Mouse (Mus musculus) hindbrain, embryonic 13.5 days (tissue): ENCODE results near the gene Gale. TPM values are rescaled to one million over a fixed set of nuclear protein-coding genes. Genes with fewer than 3 reads are reported as not detected.

Experiments used
- ATAC-seq: fragments of 200-750 bp; cut with Nextera tagmentation; 2 replicates; pipeline ENCODE4 v1.8.0; 2017; ENCODE audit warnings: moderate TSS enrichment; ENCODE audit not compliant: low FRiP score
- H3K27ac ChIP-seq: fragments of 300-500 bp; sonication (generic); 2 replicates; pipeline ENCODE4 v1.5.1; 2015; ENCODE audit warnings: inconsistent platforms, mild to moderate bottlenecking, moderate library complexity
- H3K27me3 ChIP-seq: fragments of 300-500 bp; sonication (generic); 2 replicates; pipeline ENCODE4 v1.6.1; 2015; ENCODE audit warnings: mild to moderate bottlenecking, inconsistent platforms
- H3K36me3 ChIP-seq: fragments of 300-500 bp; sonication (generic); 2 replicates; pipeline ENCODE4 v1.6.1; 2015; ENCODE audit warnings: mild to moderate bottlenecking, inconsistent platforms
- H3K4me1 ChIP-seq: fragments of 300-500 bp; sonication (generic); replicated peaks from 2 replicates; pipeline ENCODE4 v1.6.1; 2015; ENCODE audit warnings: inconsistent platforms
- H3K4me2 ChIP-seq: fragments of 300-500 bp; sonication (generic); 2 replicates; pipeline ENCODE4 v1.6.1; 2015; ENCODE audit warnings: inconsistent platforms, mild to moderate bottlenecking, moderate library complexity
- H3K4me3 ChIP-seq: fragments of 300-500 bp; sonication (generic); 2 replicates; pipeline ENCODE4 v1.5.1; 2015; ENCODE audit warnings: mild to moderate bottlenecking, inconsistent platforms
- H3K9ac ChIP-seq: fragments of 300-500 bp; sonication (generic); 2 replicates; pipeline ENCODE4 v1.6.1; 2015; ENCODE audit warnings: mild to moderate bottlenecking, inconsistent platforms
- H3K9me3 ChIP-seq: fragments of 300-500 bp; sonication (generic); 2 replicates; pipeline ENCODE4 v1.6.1; 2016; ENCODE audit warnings: inconsistent platforms
- WGBS: fragments of 180-500 bp; shearing (Covaris S2); methylation state at CpG from one replicate; pipeline ENCODE4 v1.1.7; 2015; 5-methylcytosine and 5-hydroxymethylcytosine counted together
- polyA plus RNA-seq: library from polyadenylated mRNA; unstranded; fragments of >200 nt; fragmentation: Nextera tagmentation; extraction: Ambion mirVana; gene quantifications from 2 replicates; pipeline ENCODE4 v1.2.1, GENCODE M21; 2015

Gene Gale
- 39.5 and 41.2 TPM in 2 replicates for polyA plus RNA-seq

DNA sequence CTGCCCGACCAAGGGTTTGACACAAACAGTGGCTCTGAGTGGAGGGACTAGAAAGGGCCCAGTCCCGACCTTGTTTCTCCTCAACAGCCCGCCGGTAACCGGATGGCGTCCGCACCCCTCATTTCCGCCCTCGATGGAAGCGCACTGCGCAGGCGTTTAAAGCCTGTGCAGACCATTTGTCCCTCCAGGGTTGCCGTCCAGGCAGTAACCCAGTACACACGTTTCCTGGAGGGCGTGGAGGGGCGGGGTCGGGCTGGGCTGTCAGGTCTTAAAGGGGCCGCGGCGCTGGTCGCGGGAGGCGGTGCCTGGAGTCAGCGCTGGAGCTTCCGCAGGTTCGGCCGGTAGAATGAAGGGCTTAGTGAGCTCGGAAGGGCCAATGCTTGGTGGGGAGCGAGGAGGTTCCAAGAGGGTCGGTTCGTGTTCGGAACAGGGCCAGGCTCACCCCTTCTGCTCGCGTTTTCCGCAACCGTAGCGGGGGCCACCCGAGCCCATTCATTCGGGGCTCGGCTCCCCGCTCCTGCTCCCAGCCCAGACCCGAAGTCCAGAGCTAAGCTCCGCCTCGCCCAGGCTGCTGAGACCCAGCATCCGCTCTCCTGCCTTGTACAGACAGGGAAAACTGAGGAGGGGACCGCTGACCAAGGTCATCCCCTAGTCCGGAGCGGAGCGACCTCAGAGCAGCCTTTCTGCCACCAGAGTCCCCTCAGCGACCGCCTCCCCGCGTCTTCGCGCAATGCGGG lies at the start of gene Gale:
Gale (plus strand) TSS at position 271 of the 737 bp plus-strand sequence.
- Histone ChIP-seq H3K27me3 (no peaks in the 10 kb centered on the region), H3K4me3 (peak within 1 kb of the TSS; percentile 85), H3K4me1 (peaks cover 23% of the 10 kb centered on the region), H3K9ac (peak within 1 kb of the TSS; percentile 95), H3K9me3 (no peaks in the 10 kb centered on the region), H3K27ac (peak within 1 kb of the TSS; percentile 94), H3K36me3 (peaks cover 60% of the 10 kb centered on the region), H3K4me2 (peak within 1 kb of the TSS; percentile 95)
- under 1% methylated on average over 54 of the region's 56 CpGs for WGBS
- peak; percentile 94 for ATAC-seq

DNA sequence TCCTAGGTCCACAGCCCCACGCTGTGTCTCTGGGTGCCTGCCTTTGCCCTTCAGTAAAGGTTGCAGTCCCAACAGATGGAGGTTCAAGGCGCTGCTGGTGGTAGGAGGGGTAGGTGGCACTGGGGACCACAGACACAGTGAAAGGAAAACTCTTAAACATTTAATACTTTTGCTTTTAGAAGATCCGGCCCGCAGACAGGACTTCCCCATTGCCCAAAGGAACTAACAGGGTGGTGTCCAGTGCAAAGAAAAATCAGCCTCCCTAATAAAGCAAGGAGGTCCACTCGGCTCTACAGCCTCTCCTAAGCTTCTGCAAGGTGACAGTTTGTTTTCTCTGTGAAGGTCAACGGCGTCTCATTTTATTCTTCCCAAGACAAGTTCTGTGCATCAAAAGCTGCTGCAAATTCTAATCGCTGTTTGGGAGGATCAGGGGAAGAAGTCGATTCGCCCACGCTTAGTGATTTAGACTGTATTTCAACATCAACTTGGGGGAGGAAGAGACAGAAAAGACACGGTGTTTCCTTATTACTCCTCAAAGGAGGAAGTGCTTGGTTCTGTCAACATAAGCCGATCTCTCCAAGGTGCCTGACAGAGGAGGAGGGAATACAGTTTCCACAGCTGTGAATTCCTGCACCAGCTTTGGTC lies 44.8 kb upstream of the Gale start:
- H3K9me3 ChIP-seq = no peaks in the 10 kb centered on the region
- H3K9ac ChIP-seq = no peak overlapping the region
- no peak overlapping the region for H3K27ac ChIP-seq
- H3K4me1 ChIP-seq = peaks cover 21% of the 10 kb centered on the region
- H3K4me2 ChIP-seq = no peak overlapping the region
- H3K27me3 ChIP-seq = no peaks in the 10 kb centered on the region
- no peak for ATAC-seq
- 90% methylated on average over 13 of the region's 13 CpGs for WGBS
- H3K36me3 ChIP-seq = peaks cover 7% of the 10 kb centered on the region; the same call in 1 of the 2 replicates
- H3K4me3 ChIP-seq = no peak overlapping the region

DNA sequence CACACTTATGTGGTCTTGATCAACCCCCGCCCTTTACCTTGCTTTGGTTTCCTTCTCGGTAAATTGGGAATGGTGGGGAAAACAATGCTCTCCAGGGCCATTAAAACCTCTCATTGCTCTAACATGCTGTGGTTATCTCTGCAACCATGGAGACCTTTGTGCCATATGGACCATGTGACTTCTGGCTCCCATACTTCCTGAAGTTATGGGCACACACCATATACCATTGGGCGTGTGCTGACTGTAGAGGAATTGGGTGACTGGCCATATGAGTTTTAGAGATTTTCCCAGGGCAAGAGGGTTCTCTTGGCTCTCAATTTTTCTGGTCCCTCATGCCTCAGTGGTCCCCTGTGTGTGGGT lies 44.3 kb upstream of the Gale start:
- Histone ChIP-seq H3K36me3 (peaks cover 11% of the 10 kb centered on the region; the same call in 1 of the 2 replicates), H3K9me3 (no peaks in the 10 kb centered on the region), H3K4me3 (no peak overlapping the region), H3K4me2 (no peak overlapping the region), H3K27ac (no peak overlapping the region), H3K4me1 (peaks cover 21% of the 10 kb centered on the region), H3K27me3 (no peaks in the 10 kb centered on the region), H3K9ac (no peak overlapping the region)
- no peak for ATAC-seq
- over 99% methylated on average over 3 of the region's 3 CpGs for WGBS

- H3K27ac ChIP-seq = peak within 1 kb of the TSS; percentile 90
- H3K9me3 ChIP-seq = no peaks in the 10 kb centered on the region
- peaks cover 20% of the 10 kb centered on the region for H3K36me3 ChIP-seq
- H3K9ac ChIP-seq = peak within 1 kb of the TSS; percentile 90
- H3K4me1 ChIP-seq = peaks cover 21% of the 10 kb centered on the region
- ATAC-seq = peak; percentile 96
- no peaks in the 10 kb centered on the region for H3K27me3 ChIP-seq
- 2% methylated on average over 60 of the region's 60 CpGs for WGBS
- peak within 1 kb of the TSS; percentile 77 for H3K4me3 ChIP-seq
- H3K4me2 ChIP-seq = peak within 1 kb of the TSS; percentile 87
Measured at GRCm38 (mm10) chr4:135920304-135921241, 43.0 kb upstream of the Gale start, which contains the start of gene Fuca1. TSS of gene Fuca1 (plus strand) at chr4:135920735.

- Histone ChIP-seq H3K27ac (peak overlapping the region; percentile 90), H3K27me3 (no peaks in the 10 kb centered on the region), H3K4me1 (peaks cover 21% of the 10 kb centered on the region), H3K9ac (peak overlapping the region; percentile 90), H3K4me3 (peak overlapping the region; percentile 77), H3K4me2 (peak overlapping the region; percentile 87), H3K36me3 (peaks cover 27% of the 10 kb centered on the region), H3K9me3 (no peaks in the 10 kb centered on the region)
- 7% methylated on average over 26 of the region's 26 CpGs for WGBS
- ATAC-seq = 0 out of 2 replicates have a peak, but pooled peaks have one; percentile 30
Measured at GRCm38 (mm10) chr4:135921257-135922120, 42.0 kb upstream of the Gale start.

- Histone ChIP-seq H3K4me1 (peaks cover 21% of the 10 kb centered on the region), H3K27ac (no peak overlapping the region), H3K4me2 (peak overlapping the region; percentile 87), H3K27me3 (no peaks in the 10 kb centered on the region), H3K9ac (peak overlapping the region; percentile 90; the same call in 1 of the 2 replicates), H3K36me3 (peaks cover 33% of the 10 kb centered on the region), H3K9me3 (no peaks in the 10 kb centered on the region), H3K4me3 (peak overlapping the region; percentile 77)
- no peak for ATAC-seq
- 89% methylated on average over 1 of the region's 1 CpGs for WGBS
Measured at GRCm38 (mm10) chr4:135922190-135922589, 41.3 kb upstream of the Gale start.

DNA sequence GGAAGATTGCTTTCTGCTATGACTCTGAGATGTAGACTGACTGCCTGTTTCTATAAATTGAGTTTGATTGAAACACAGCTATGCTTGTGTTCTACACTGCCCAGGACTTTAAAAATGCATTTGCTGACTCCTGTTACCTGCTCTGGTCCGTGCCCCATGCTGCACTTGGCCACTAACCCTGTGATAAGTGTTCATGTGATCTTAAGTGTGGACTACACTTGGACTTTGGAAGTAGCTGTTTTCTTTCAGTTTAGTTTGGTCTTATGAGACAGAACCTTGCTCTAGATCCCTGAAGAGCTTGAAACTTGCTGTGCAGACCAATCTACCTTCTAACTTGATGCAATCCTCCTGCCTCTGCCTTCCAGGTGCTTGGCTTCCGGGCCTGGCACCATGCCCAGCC lies 39.1 kb upstream of the Gale start:
- H3K4me2 ChIP-seq = no peak overlapping the region
- H3K36me3 ChIP-seq = peaks cover 33% of the 10 kb centered on the region
- no peak overlapping the region for H3K4me3 ChIP-seq
- no peak for ATAC-seq
- 94% methylated on average over 2 of the region's 2 CpGs for WGBS
- H3K27me3 ChIP-seq = no peaks in the 10 kb centered on the region
- H3K4me1 ChIP-seq = peaks cover 21% of the 10 kb centered on the region
- no peak overlapping the region for H3K27ac ChIP-seq
- H3K9ac ChIP-seq = no peak overlapping the region
- H3K9me3 ChIP-seq = no peaks in the 10 kb centered on the region

DNA sequence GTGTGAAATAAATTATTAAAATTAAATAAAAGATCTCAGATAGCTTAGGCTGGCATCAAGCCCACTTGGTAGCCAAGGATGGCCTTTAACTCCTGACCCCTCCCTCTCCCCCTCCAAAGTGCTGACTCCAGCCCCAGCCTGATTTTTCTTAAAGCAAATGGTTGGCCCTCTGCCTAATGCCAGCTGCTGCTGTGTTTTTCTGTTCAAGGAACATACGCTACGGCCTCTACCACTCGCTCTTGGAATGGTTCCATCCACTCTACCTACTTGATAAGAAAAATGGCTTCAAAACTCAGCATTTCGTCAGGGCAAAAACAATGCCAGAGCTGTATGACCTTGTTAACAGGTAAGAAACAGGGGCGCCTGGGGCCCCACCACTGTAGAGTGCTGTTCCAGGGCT lies 38.2 kb upstream of the Gale start:
- Histone ChIP-seq H3K4me2 (no peak overlapping the region), H3K4me1 (peaks cover 21% of the 10 kb centered on the region), H3K9ac (no peak overlapping the region), H3K9me3 (no peaks in the 10 kb centered on the region), H3K36me3 (peaks cover 35% of the 10 kb centered on the region), H3K4me3 (no peak overlapping the region), H3K27me3 (no peaks in the 10 kb centered on the region), H3K27ac (no peak overlapping the region)
- ATAC-seq = no peak
- 89% methylated on average over 5 of the region's 5 CpGs for WGBS

GRCm38 (mm10) chr4:135926195-135926808 lies 37.2 kb upstream of the Gale start:
- no peak for ATAC-seq
- Histone ChIP-seq H3K4me3 (no peak overlapping the region), H3K4me2 (no peak overlapping the region), H3K9ac (no peak overlapping the region), H3K4me1 (peaks cover 20% of the 10 kb centered on the region), H3K36me3 (peaks cover 44% of the 10 kb centered on the region), H3K9me3 (no peaks in the 10 kb centered on the region), H3K27me3 (no peaks in the 10 kb centered on the region), H3K27ac (no peak overlapping the region)
- 90% methylated on average over 10 of the region's 10 CpGs for WGBS

DNA sequence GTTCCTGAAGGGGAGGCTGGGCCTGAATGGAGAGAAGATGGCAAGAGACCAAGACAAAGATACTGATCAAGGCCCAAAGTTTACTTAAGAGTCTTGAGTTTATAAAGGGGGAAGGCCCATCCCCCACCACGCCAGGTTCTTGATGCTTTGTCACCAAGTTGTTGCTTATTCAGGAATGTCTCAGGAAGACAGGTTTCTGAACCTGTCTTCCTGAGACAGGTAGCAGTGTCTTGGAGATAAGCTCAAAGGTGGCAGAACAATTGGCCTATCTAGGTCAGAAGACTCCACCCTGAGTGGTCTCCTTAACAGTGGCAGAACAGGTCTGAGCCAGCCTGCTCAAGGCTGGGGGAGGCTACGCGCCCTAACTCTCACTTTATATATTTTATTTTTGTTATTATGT lies 36.7 kb upstream of the Gale start:
- H3K9me3 ChIP-seq = no peaks in the 10 kb centered on the region
- H3K27ac ChIP-seq = no peak overlapping the region
- H3K4me2 ChIP-seq = no peak overlapping the region
- no peak for ATAC-seq
- no peak overlapping the region for H3K9ac ChIP-seq
- H3K27me3 ChIP-seq = no peaks in the 10 kb centered on the region
- peaks cover 48% of the 10 kb centered on the region for H3K36me3 ChIP-seq
- no peak overlapping the region for H3K4me3 ChIP-seq
- H3K4me1 ChIP-seq = peaks cover 14% of the 10 kb centered on the region
- 93% methylated on average over 3 of the region's 3 CpGs for WGBS

DNA sequence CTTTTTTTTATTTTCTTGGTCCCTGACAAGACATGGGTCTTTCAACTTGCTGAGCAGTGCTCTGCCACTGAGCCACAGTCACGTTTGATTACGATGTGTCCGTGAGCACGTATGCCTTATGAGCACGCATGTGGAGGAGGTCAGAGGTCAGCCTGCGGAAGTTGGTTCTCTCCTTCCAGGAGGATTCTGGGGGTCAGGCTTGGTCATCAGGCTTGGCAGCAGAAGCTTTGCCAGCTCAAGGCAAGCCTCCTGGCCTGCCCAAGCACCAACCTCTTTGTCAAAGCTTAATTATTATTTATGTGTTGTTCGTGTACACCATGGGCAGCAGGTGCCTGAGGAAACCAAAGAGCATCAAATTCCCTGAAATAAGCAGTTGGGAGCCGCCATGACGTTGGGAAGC lies 35.2 kb upstream of the Gale start:
- no peak overlapping the region for H3K9ac ChIP-seq
- H3K27me3 ChIP-seq = no peaks in the 10 kb centered on the region
- H3K4me3 ChIP-seq = no peak overlapping the region
- no peaks in the 10 kb centered on the region for H3K4me1 ChIP-seq
- H3K9me3 ChIP-seq = no peaks in the 10 kb centered on the region
- no peak overlapping the region for H3K27ac ChIP-seq
- 82% methylated on average over 9 of the region's 9 CpGs for WGBS
- ATAC-seq = no peak
- peaks cover 56% of the 10 kb centered on the region for H3K36me3 ChIP-seq
- H3K4me2 ChIP-seq = no peak overlapping the region
